Mouse (Mus musculus) bone marrow, adult 2 months (tissue): Measurements from ENCODE around the gene Serinc5.

Experiments
- CTCF ChIP-seq: fragments of 200-500 bp; IDR thresholded peaks from 2 replicates; pipeline ENCODE4 v1.5.1; 2011; ENCODE audit warnings: low read length, control low read depth; ENCODE audit not compliant: control insufficient read depth, insufficient read depth
- POLR2A ChIP-seq: fragments of 200-500 bp; IDR thresholded peaks from 2 replicates; pipeline ENCODE4 v1.6.1; 2011; ENCODE audit warnings: low read depth, mild to moderate bottlenecking, control low read depth, low read length, borderline replicate concordance; ENCODE audit not compliant: control insufficient read depth

DNA sequence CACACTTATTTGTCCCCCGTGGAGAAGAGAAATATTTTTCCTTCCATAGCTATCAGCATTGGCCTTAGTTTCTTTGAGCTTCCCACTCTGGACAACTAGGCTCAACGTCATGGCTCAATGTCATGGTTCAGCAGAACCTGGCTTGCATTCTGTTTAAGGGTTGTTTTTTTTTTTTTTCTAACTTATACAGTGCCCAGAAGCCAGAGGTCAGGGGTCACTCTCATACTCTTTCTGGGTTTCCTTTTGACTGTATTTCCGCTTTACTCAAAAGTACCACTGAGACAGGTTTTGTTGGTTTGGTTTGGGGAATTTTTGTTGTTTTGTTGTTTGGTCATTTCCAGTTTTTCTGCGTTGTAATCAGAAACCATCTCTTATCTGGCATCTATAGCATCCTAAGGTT, 32.7 kb upstream of the Serinc5 start:
- TF ChIP-seq POLR2A = no peak
- no peak for TF ChIP-seq CTCF
